Mouse (Mus musculus): ENCODE results near the gene Btbd18.

Btbd18 gene

GRCm38 (mm10) chr2:84705295-84705694, 46.4 kb downstream of the Btbd18 start:
- no peak for DNase-seq

DNA sequence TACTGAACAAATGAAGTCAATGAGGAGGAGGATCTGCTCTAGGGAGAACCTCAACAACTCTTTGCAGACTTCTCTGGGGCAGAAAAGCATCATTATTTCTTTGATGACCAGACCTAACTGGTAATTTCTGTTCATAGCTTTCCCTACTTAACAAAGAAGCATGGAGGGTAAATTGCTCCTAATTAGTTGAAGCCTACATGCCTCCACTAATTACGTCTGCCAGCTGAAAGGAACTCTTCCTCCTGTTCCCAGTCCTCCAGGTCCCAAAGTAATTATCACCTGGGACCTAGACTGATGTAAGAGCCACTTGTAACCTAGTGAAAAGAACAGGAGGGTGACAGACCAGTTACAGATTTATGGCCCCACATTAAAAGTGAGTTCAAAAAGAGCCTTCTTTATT, 48.6 kb downstream of the Btbd18 start:
- no peak for DNase-seq

GRCm38 (mm10) chr2:84711898-84712297, 53.0 kb downstream of the Btbd18 start:
- no peak for DNase-seq

DNA sequence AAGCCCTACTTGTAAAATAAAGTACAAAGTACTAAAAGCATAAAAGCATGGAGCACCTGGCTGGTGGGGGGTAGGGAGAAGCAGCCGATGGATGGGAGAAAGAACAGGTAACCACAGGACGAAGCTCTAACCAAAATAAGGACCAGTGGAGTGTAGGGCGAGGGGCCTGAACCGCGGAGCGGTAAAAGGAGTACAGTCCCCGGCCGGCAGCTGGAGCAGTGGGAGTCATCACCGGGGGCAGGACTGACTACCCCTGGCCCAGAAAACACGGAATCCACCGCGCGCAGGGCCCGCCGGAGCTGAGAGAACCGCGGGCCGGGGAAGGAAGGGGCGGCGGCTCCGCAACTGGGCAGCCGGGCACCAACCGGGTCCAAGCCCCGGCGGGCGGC, 55.5 kb downstream of the Btbd18 start:
- DNase-seq, result no peak

DNA sequence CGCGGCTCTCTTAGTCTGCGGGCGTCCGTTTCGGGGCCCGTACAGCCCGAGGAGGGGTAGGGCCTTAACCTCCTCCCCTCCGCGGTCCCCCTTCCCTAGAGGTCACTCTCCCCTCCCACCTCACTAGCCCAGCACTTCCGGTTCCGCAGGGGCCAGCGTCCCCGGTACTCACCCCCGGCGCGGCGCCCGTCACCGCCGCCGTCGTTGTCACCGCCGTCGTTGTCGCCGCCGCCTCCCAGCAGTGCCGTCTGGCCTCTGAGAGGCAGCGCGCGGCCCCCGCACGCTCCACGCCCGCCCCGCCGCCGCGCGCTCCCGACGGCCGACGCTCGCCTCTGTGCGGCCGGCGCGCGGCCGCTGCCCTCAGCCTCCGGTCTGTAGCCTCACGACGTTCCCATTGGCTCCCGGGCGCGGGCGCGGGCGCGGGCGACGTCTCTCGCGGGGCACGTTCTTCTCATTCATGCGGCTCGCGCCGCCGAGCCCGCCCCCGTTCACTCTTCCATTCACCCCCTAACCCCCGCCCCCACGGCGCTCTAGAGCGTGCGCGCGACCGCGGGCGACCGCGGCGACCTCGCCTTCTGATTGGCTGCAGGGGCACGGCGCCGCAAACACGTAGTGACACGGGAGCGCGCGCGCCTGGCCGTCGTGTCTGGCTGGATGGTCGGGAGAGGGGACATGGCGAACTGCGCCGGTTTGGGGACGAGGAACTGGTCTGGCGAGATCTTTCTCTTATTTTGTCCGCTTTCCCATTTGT, 56.1 kb downstream of the Btbd18 start, which contains the start of gene Zdhhc5:
Gene Zdhhc5, minus strand, starts transcription at position 370 of the 751 bp plus-strand sequence.
- DNase-seq, result peak; percentile 99

DNA sequence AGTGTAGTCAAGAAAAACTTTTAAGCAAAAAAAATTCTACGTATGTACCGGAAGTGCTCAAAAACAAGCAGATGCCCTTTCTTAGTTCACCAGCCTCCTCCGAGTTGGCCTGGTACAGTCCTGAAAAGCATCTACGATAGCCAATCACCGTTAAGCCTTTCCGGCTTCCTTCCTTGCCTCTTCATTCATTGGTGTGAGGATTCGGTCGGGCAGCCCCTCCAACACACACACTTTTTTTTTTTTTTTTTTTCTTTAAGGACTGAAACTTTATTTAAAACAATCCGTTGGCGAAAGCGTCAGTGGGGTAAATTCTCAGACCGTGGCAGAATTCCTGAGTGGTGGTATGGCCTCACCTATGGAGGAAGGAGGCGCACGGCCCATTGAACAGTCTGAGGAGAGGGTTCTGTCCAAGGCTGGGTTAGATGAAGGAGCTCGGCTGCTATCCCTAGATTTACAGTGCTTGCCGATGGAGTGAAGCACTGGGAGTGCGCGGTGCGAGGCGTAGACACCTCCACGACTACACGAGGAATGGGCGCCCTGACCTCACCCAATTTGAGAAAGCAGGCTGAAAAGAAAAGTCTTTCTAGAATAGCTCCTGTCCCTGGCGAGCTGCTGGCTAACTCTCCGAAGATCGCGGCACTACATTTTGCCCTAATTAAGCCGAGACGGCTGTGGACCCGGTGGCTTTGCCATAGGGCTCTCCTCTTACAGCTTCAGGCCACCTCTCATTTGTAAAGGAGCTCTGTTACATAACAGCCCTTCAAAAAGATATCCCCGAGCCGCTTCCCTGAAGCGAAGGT, 56.9 kb downstream of the Btbd18 start:
- DNase-seq, result peak; percentile 83 to 96

GRCm38 (mm10) chr2:84716423-84717355, 57.8 kb downstream of the Btbd18 start:
- peak in 1 of 2 experiments; percentile 21 for DNase-seq

GRCm38 (mm10) chr2:84717357-84717756, 58.5 kb downstream of the Btbd18 start:
- DNase-seq, result no peak
